24 mouse cellular contexts compared by ENCODE assay signal in genomic region chr7:47020956-47021355, GRCm38 (mm10). TPM values are rescaled to one million over a fixed set of nuclear protein-coding genes. Genes with fewer than 3 reads are reported as not detected.
DNase-seq lines count a peak whose midpoint lies in the region; ATAC-seq lines count a peak whose summit lies in the region.
"Had no signal": no experiment of that assay in that cellular context is flagged by ENCODE, and none has a peak within 500 bp of the region (broad histone marks: within the 10 kb centered on the region; RNA-seq: fewer than 3 reads in every experiment).

No protein-coding gene starts in this region.

- peaks cover 7% of the 10 kb centered on the region for H3K4me1 ChIP-seq in heart, embryonic 15.5 days (replicated peaks)
- peaks cover 27% of the 10 kb centered on the region for H3K4me1 ChIP-seq in lung, embryonic 15.5 days
- no peaks in the 10 kb centered on the region for H3K4me1 ChIP-seq in intestine, embryonic 16.5 days (ENCODE audit: control insufficient read depth, insufficient read depth, low read length)
- 0 out of 2 replicates have a peak, but pooled peaks cover 5% of the 10 kb centered on the region for H3K4me1 ChIP-seq in stomach, embryonic 15.5 days
- H3K4me1 ChIP-seq: hindbrain, embryonic 13.5 days; limb, embryonic 12.5 days; midbrain, embryonic 12.5 days had no signal

- H3K4me3 ChIP-seq in heart, embryonic 15.5 days = no peak overlapping the region
- peak overlapping the region; percentile 30 for H3K4me3 ChIP-seq in lung, embryonic 15.5 days
- H3K4me3 ChIP-seq in intestine, embryonic 16.5 days (ENCODE audit: low read length) = no peak overlapping the region
- H3K4me3 ChIP-seq in stomach, embryonic 15.5 days (replicated peaks) = no peak overlapping the region
- H3K4me3 ChIP-seq: hindbrain, embryonic 13.5 days; layer of hippocampus, adult 2 months; left cerebral cortex, adult 2 months; limb, embryonic 12.5 days; midbrain, embryonic 12.5 days; myocyte had no signal

- H3K9me3 ChIP-seq in heart, embryonic 15.5 days (replicated peaks) = no peaks in the 10 kb centered on the region
- no peaks in the 10 kb centered on the region for H3K9me3 ChIP-seq in lung, embryonic 15.5 days
- no peaks in the 10 kb centered on the region for H3K9me3 ChIP-seq in intestine, embryonic 16.5 days (ENCODE audit: control insufficient read depth, low read length)
- H3K9me3 ChIP-seq in stomach, embryonic 15.5 days = no peaks in the 10 kb centered on the region
- H3K9me3 ChIP-seq: hindbrain, embryonic 13.5 days; limb, embryonic 12.5 days; midbrain, embryonic 12.5 days had no signal

- H3K27ac ChIP-seq in heart, embryonic 15.5 days = no peak overlapping the region
- H3K27ac ChIP-seq in lung, embryonic 15.5 days = no peak overlapping the region
- no peak overlapping the region for H3K27ac ChIP-seq in intestine, embryonic 16.5 days (ENCODE audit: low read length)
- no peak overlapping the region for H3K27ac ChIP-seq in stomach, embryonic 15.5 days
- H3K27ac ChIP-seq: hindbrain, embryonic 13.5 days; left cerebral cortex, adult 2 months; limb, embryonic 12.5 days; midbrain, embryonic 12.5 days had no signal

- ATAC-seq in heart, embryonic 15.5 days (replicated peaks; ENCODE audit: insufficient number of reproducible peaks, insufficient read depth, low FRiP score, low read depth) = no peak
- ATAC-seq in lung, embryonic 15.5 days (ENCODE audit: borderline replicate concordance, extremely low read depth, low FRiP score, low TSS enrichment) = peak; percentile 67; the same call in 1 of the 2 replicates
- ATAC-seq in intestine, embryonic 16.5 days = no peak
- peak; percentile 45; the same call in 1 of the 2 replicates for ATAC-seq in stomach, embryonic 15.5 days (ENCODE audit: insufficient read depth, low FRiP score, low read depth)
- no peak for ATAC-seq in activated CD4-positive, CD25-positive, alpha-beta regulatory T cell, adult 4 months
- ATAC-seq: forebrain, embryonic 14.5 days had no signal

- H3K27me3 ChIP-seq in heart, embryonic 15.5 days = 0 out of 2 replicates have a peak, but pooled peaks cover 4% of the 10 kb centered on the region
- H3K27me3 ChIP-seq in lung, embryonic 15.5 days = no peaks in the 10 kb centered on the region
- no peaks in the 10 kb centered on the region for H3K27me3 ChIP-seq in intestine, embryonic 16.5 days (replicated peaks; ENCODE audit: control insufficient read depth, insufficient read depth, low read length)
- H3K27me3 ChIP-seq in stomach, embryonic 15.5 days (replicated peaks) = no peaks in the 10 kb centered on the region

- H3K36me3 ChIP-seq in heart, embryonic 15.5 days = no peaks in the 10 kb centered on the region
- no peaks in the 10 kb centered on the region for H3K36me3 ChIP-seq in lung, embryonic 15.5 days
- no peaks in the 10 kb centered on the region for H3K36me3 ChIP-seq in intestine, embryonic 16.5 days (ENCODE audit: control insufficient read depth, insufficient read depth, low read length)
- H3K36me3 ChIP-seq in stomach, embryonic 15.5 days = no peaks in the 10 kb centered on the region
- H3K36me3 ChIP-seq: hindbrain, embryonic 13.5 days; limb, embryonic 12.5 days; midbrain, embryonic 12.5 days had no signal

- WGBS in heart, embryonic 15.5 days = 9% methylated on average over 8 of the region's 8 CpGs
- WGBS in lung, embryonic 15.5 days = 5% methylated on average over 8 of the region's 8 CpGs
- WGBS in intestine, embryonic 16.5 days = 11% methylated on average over 8 of the region's 8 CpGs
- WGBS in stomach, embryonic 15.5 days = 10% methylated on average over 8 of the region's 8 CpGs

- DNase-seq in heart, postnatal 25 days (ENCODE audit: low spot score) = no peak
- no peak for DNase-seq in lung, postnatal 14 days
- DNase-seq: adrenal gland, postnatal 14 days; cerebellum, adult 2 months; kidney, adult 18-20 months; right cerebral cortex, postnatal 14 days; thymus, adult 2 months had no signal

- intact Hi-C loops in heart, postnatal 25 days (cut with DNase I) = no loop called here

- peak overlapping the region; percentile 36; the same call in 1 of the 2 replicates for H3K4me2 ChIP-seq in heart, embryonic 15.5 days
- peak overlapping the region; percentile 54 for H3K4me2 ChIP-seq in lung, embryonic 15.5 days
- peak overlapping the region; percentile 19 for H3K4me2 ChIP-seq in intestine, embryonic 16.5 days (ENCODE audit: low read depth, low read length)
- 0 out of 2 replicates have a peak overlapping the region, but pooled peaks have one; percentile 21 for H3K4me2 ChIP-seq in stomach, embryonic 15.5 days
- H3K4me2 ChIP-seq: hindbrain, embryonic 13.5 days; limb, embryonic 12.5 days; midbrain, embryonic 12.5 days had no signal

- no peak overlapping the region for H3K9ac ChIP-seq in heart, embryonic 15.5 days
- peak overlapping the region; percentile 29; the same call in 1 of the 2 replicates for H3K9ac ChIP-seq in lung, embryonic 15.5 days
- H3K9ac ChIP-seq in intestine, embryonic 16.5 days (ENCODE audit: low read depth, low read length) = no peak overlapping the region
- H3K9ac ChIP-seq in stomach, embryonic 15.5 days = no peak overlapping the region
- H3K9ac ChIP-seq: hindbrain, embryonic 13.5 days; limb, embryonic 12.5 days; midbrain, embryonic 12.5 days had no signal

RNA-seq across cellular contexts. Expression of gene Spty2d1, which starts 12.7 kb away (rescaled TPM):
- 13.6 and 15.3 TPM in 2 replicates for polyA plus RNA-seq in heart, embryonic 15.5 days (2015; fragmentation: Nextera tagmentation; extraction: Ambion mirVana)
- total RNA-seq in heart, postnatal 25 days (2021) = 1 to 10 TPM; 7.3 to 7.9 TPM
- polyA plus RNA-seq in lung, embryonic 15.5 days (2015; fragmentation: Nextera tagmentation; extraction: Ambion mirVana) = 22.8 and 23.3 TPM in 2 replicates
- 15.2 and 16.5 TPM in 2 replicates for polyA plus RNA-seq in intestine, embryonic 16.5 days (2015; fragmentation: Nextera tagmentation; extraction: Ambion mirVana)
- polyA plus RNA-seq in stomach, embryonic 15.5 days (2015; fragmentation: Nextera tagmentation; extraction: Ambion mirVana) = 19.3 and 19.7 TPM in 2 replicates
- 10 to 100 TPM; 23.5 to 32.3 TPM for polyA plus RNA-seq in activated CD4-positive, CD25-positive, alpha-beta regulatory T cell, adult 4 months (2017; shearing (Covaris generic))

RNA-seq across cellular contexts. Expression of gene Tmem86a, which starts 29.4 kb away (rescaled TPM):
- polyA plus RNA-seq in heart, embryonic 15.5 days (2015; fragmentation: Nextera tagmentation; extraction: Ambion mirVana) = 19.7 and 23.9 TPM in 2 replicates
- total RNA-seq in heart, postnatal 25 days (2021) = 10 to 100 TPM; 23.7 to 31.8 TPM
- polyA plus RNA-seq in lung, embryonic 15.5 days (2015; fragmentation: Nextera tagmentation; extraction: Ambion mirVana) = 44.9 and 45.5 TPM in 2 replicates
- polyA plus RNA-seq in intestine, embryonic 16.5 days (2015; fragmentation: Nextera tagmentation; extraction: Ambion mirVana) = 59.3 and 63.1 TPM in 2 replicates
- 29.8 and 33.5 TPM in 2 replicates for polyA plus RNA-seq in stomach, embryonic 15.5 days (2015; fragmentation: Nextera tagmentation; extraction: Ambion mirVana)
- polyA plus RNA-seq in activated CD4-positive, CD25-positive, alpha-beta regulatory T cell, adult 4 months (2017; shearing (Covaris generic)) = 1 to 10 TPM; 1.0 to 2.9 TPM

RNA-seq across cellular contexts. Expression of gene Gm9999, which starts 37.6 kb away (rescaled TPM):
- polyA plus RNA-seq in heart, embryonic 15.5 days (2015; fragmentation: Nextera tagmentation; extraction: Ambion mirVana) = not detected in 2 replicates
- total RNA-seq in heart, postnatal 25 days (2021) = not detected
- 0.62 TPM in 1 of 2 replicates, not detected in the other for polyA plus RNA-seq in lung, embryonic 15.5 days (2015; fragmentation: Nextera tagmentation; extraction: Ambion mirVana)
- not detected in 2 replicates for polyA plus RNA-seq in intestine, embryonic 16.5 days (2015; fragmentation: Nextera tagmentation; extraction: Ambion mirVana)
- polyA plus RNA-seq in stomach, embryonic 15.5 days (2015; fragmentation: Nextera tagmentation; extraction: Ambion mirVana) = not detected in 2 replicates
- not detected for polyA plus RNA-seq in activated CD4-positive, CD25-positive, alpha-beta regulatory T cell, adult 4 months (2017; shearing (Covaris generic))
- total RNA-seq: adrenal gland, postnatal 14 days; gastrocnemius, adult 18-20 months; granulocyte monocyte progenitor cell, adult 5-6 weeks; layer of hippocampus, adult 2 months; left cerebral cortex, adult 2 months; MEL had no signal
- polyA plus RNA-seq: cerebellum, adult 2 months; cortical plate, adult 2 months; forebrain, embryonic 14.5 days; hindbrain, embryonic 13.5 days; limb, embryonic 12.5 days; liver, embryonic 16.5 days; midbrain, embryonic 12.5 days; myocyte had no signal

Comparison
In these comparisons a context has a peak if more than half of its experiments do, and no peak if none do; other contexts are left out.
1. ATAC-seq: peak in lung, embryonic 15.5 days (single experiment) and stomach, embryonic 15.5 days (single experiment); none in heart, embryonic 15.5 days (single experiment), intestine, embryonic 16.5 days (single experiment) and activated CD4-positive, CD25-positive, alpha-beta regulatory T cell, adult 4 months (single experiment).
2. Peak in every context shown above with its lines, with median percentiles within 50 percentile points of each other: H3K4me2 ChIP-seq.